Mouse (Mus musculus) kidney, adult 2 months (tissue): ENCODE measurements around the gene Cenpe. TPM values are rescaled to one million over a fixed set of nuclear protein-coding genes. Genes with fewer than 3 reads are reported as not detected.
A peak's percentile ranks its signal among the peaks of the same experiment; 100 is the strongest.
"Not testable (repeated sequence)": the region's sequence is repeated elsewhere in the genome, so short reads cannot be mapped to it uniquely, and the experiment has no call there.

Source experiments
- DNase-seq: peaks from one replicate; pipeline ENCODE4 v3.0.0; 2021
- H3K27ac ChIP-seq: fragments of 200-500 bp; 2 replicates; pipeline ENCODE4 v1.5.1; 2012; ENCODE audit warnings: low read depth, low read length, control low read depth, inconsistent platforms; ENCODE audit not compliant: insufficient read depth
- H3K27me3 ChIP-seq: fragments of 200-500 bp; replicated peaks from 2 replicates; pipeline ENCODE4 v1.6.1; 2012; ENCODE audit warnings: mild to moderate bottlenecking, moderate library complexity, low read length, inconsistent platforms; ENCODE audit not compliant: control insufficient read depth, insufficient read depth
- H3K36me3 ChIP-seq: fragments of 200-500 bp; 2 replicates; pipeline ENCODE4 v1.6.1; 2012; ENCODE audit warnings: mild to moderate bottlenecking, moderate library complexity, low read length, inconsistent platforms; ENCODE audit not compliant: control insufficient read depth, insufficient read depth
- H3K4me1 ChIP-seq: fragments of 200-500 bp; 2 replicates; pipeline ENCODE4 v1.6.1; 2011; ENCODE audit warnings: low read length; ENCODE audit not compliant: control insufficient read depth, insufficient read depth
- H3K4me3 ChIP-seq: fragments of 200-500 bp; 2 replicates; pipeline ENCODE4 v1.5.1; 2011; ENCODE audit warnings: mild to moderate bottlenecking, low read depth, low read length, control low read depth; ENCODE audit not compliant: insufficient read depth
- CTCF ChIP-seq: fragments of 200-500 bp; conservative IDR thresholded peaks from 2 replicates; pipeline ENCODE4 v1.5.1; 2011; ENCODE audit warnings: low read depth, mild to moderate bottlenecking, control low read depth, low read length, moderate library complexity, mixed read lengths; ENCODE audit not compliant: insufficient read depth, insufficient read length
- POLR2A ChIP-seq: fragments of 200-500 bp; IDR thresholded peaks from one replicate; pipeline ENCODE4 v1.6.1; 2011; ENCODE audit warnings: low read depth, low read length, control low read depth
- WGBS: fragments of 180-500 bp; shearing (Covaris S2); methylation state at CpG from one replicate; pipeline ENCODE4 v1.1.7; 2018; 5-methylcytosine and 5-hydroxymethylcytosine counted together
- polyA plus RNA-seq: library from polyadenylated mRNA; depleted of rRNA; stranded (reverse); fragments of >200 nt; gene quantifications from 2 replicates; pipeline ENCODE4 v1.2.3, GENCODE M21; 2012; rRNA removed

Cenpe gene
- 0.15 and 0.48 TPM in 2 replicates for polyA plus RNA-seq

GRCm38 (mm10) chr3:135211805-135212657 is at the start of gene Cenpe:
TSS of gene Cenpe (plus strand) at chr3:135212537.
- Histone ChIP-seq H3K4me3 (peak within 1 kb of the TSS; percentile 65), H3K36me3 (no peaks in the 10 kb centered on the region), H3K27me3 (no peaks in the 10 kb centered on the region), H3K27ac (peak within 1 kb of the TSS; percentile 61), H3K4me1 (no peaks in the 10 kb centered on the region; the same call in 1 of the 2 replicates)
- TF ChIP-seq CTCF (no peak), POLR2A (no peak)
- peak; percentile 93 for DNase-seq
- WGBS, result under 1% methylated on average over 29 of the region's 29 CpGs

GRCm38 (mm10) chr3:135171898-135172446 is 40.4 kb upstream of the Cenpe start:
- Histone ChIP-seq H3K36me3 (no peaks in the 10 kb centered on the region), H3K4me1 (no peaks in the 10 kb centered on the region), H3K27ac (no peak overlapping the region), H3K27me3 (no peaks in the 10 kb centered on the region), H3K4me3 (no peak overlapping the region)
- WGBS, result 49% methylated on average over 3 of the region's 3 CpGs
- no peak for DNase-seq
- TF ChIP-seq CTCF (no peak), POLR2A (no peak)

GRCm38 (mm10) chr3:135191861-135192260 is 20.5 kb upstream of the Cenpe start:
- DNase-seq, result peak; percentile 10
- Histone ChIP-seq H3K27ac (no peak overlapping the region), H3K4me3 (no peak overlapping the region), H3K4me1 (no peaks in the 10 kb centered on the region), H3K27me3 (no peaks in the 10 kb centered on the region), H3K36me3 (no peaks in the 10 kb centered on the region)
- TF ChIP-seq POLR2A (no peak), CTCF (no peak)
- 67% methylated on average over 6 of the region's 6 CpGs for WGBS

- not testable (repeated sequence) for H3K27me3 ChIP-seq, H3K4me3 ChIP-seq, H3K4me1 ChIP-seq, H3K36me3 ChIP-seq, DNase-seq, H3K27ac ChIP-seq
- WGBS, result 75% methylated on average over 2 of the region's 2 CpGs
These were observed 14.3 kb upstream of the Cenpe start for GRCm38 (mm10) chr3:135198051-135198450.

GRCm38 (mm10) chr3:135200409-135201303 is 11.7 kb upstream of the Cenpe start:
- H3K36me3 ChIP-seq, result no peaks in the 10 kb centered on the region
- H3K27ac ChIP-seq, result no peak overlapping the region

GRCm38 (mm10) chr3:135206621-135207020 is 5.7 kb upstream of the Cenpe start:
- Histone ChIP-seq H3K27ac (no peak overlapping the region), H3K27me3 (no peaks in the 10 kb centered on the region), H3K4me3 (no peak overlapping the region), H3K36me3 (no peaks in the 10 kb centered on the region), H3K4me1 (no peaks in the 10 kb centered on the region; the same call in 1 of the 2 replicates)
- peak; percentile 12 for DNase-seq
- TF ChIP-seq POLR2A (no peak), CTCF (peak; percentile 69)
- 28% methylated on average over 4 of the region's 4 CpGs for WGBS

More at GRCm38 (mm10) chr3:135200409-135201303, 11.7 kb upstream of the Cenpe start:
- no peak overlapping the region for H3K4me3 ChIP-seq
- no peaks in the 10 kb centered on the region for H3K27me3 ChIP-seq
- DNase-seq, result no peak
- 79% methylated on average over 17 of the region's 17 CpGs for WGBS
- H3K4me1 ChIP-seq, result no peaks in the 10 kb centered on the region
- TF ChIP-seq POLR2A (no peak), CTCF (no peak)
